Mouse (Mus musculus): ENCODE results near the gene Ccr1.

DNA sequence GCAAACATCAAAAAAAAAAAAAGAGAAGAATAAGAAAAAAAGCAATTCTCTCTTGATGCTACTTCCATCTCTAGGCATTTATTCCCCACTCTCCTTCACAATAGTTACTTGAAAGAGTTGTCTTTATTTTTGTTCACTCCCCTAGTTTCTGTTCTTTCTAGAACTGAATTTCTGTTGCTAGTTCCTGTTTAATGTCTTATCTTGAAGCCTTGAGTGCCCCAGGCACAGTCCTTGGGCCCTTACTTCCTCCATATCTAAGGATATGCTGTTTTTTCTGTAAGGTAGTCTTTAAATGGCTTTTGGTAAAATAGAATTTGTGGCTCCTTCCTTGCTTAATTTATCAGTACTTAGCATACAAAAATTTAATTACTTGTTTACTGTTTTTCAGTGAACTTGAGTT is 16.5 kb upstream of the Ccr1 start:
- no peak for TF ChIP-seq CTCF (IDR thresholded peaks at IDR 0.05; ENCODE audit: low read depth)
- no peak for TF ChIP-seq EP300 (IDR thresholded peaks at IDR 0.05; ENCODE audit: low read depth)

Measured in heart, postnatal 0 days (tissue).